Mouse (Mus musculus) cerebellum, adult 11-12 months (tissue): ENCODE data around the gene H2-T24.
A peak's percentile ranks its signal among the peaks of the same experiment; 100 is the strongest.
"Not testable (repeated sequence)": the region's sequence is repeated elsewhere in the genome, so short reads cannot be mapped to it uniquely, and the experiment has no call there.

Experiments
- DNase-seq: peaks from one replicate; pipeline ENCODE4 v3.0.0; 2022

The H2-T24 gene

GRCm38 (mm10) chr17:36023710-36024654 is 3.6 kb upstream of the H2-T24 start:
- no peak for DNase-seq

DNA sequence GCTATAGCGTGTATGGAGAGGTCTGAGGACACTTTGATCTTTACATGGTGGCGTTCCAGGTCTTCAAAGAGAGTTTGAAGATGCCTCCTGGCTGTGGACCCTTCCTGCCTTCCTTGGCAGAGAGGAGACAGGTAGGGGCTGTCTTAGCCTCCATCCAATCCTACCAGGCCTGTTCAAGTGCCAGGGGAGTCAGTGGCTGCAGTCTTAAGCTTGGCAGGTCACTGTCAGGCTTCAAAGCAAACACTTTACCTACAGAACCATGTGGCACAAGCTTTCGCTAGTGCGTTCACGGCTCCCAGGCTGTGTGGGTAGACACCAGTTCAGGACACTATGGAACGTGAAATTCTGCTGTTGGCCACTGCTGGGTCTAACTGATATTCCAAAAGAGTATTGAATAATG is 2.6 kb upstream of the H2-T24 start:
- DNase-seq: no peak

DNA sequence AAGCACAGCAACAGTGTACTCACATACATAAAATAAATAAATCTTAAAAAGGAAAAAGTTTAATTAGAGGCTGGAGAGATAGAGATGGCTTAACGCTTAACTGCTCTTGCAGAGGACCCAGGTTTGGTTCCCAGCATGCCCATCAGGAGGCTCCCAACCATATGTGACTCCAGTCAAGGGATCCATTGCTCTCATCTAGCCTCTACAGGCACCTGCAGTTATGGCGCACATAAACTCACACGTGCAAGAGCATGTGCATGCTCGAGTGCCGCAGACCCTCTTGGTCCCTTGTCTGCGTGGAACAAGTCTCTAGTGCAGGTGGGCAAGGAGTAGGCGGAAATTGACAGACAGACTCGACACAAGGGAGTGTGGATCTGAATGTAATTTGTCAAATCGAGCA is 1.7 kb upstream of the H2-T24 start:
- DNase-seq: no peak

- no peak for DNase-seq
Measured at GRCm38 (mm10) chr17:36021309-36021708, 949 bp upstream of the H2-T24 start.

- DNase-seq: no peak
Measured at GRCm38 (mm10) chr17:36019519-36019918, 841 bp downstream of the H2-T24 start.

- DNase-seq: no peak
Measured at GRCm38 (mm10) chr17:36018979-36019378, 1.4 kb downstream of the H2-T24 start.

- DNase-seq: no peak
Measured at GRCm38 (mm10) chr17:36017046-36017445, 3.3 kb downstream of the H2-T24 start.

DNA sequence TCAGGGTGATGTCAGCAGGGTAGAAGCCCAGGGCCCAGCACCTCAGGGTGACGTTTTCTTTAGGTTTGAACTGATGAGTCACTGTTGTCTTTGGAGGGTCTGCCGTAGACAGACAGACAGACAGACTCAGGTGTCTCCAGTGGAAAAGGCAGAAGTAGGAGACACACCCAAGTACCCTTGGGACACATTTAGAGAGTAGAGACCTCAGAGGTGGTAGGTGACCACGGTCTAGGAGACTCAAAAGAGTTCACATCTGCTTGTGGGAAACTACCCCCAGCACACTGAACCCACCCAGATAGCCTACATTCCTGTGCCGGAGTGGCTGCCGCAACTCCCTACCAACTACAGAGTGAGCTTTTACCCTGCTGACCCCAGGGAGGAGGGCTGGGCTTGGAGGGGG is 5.4 kb downstream of the H2-T24 start:
- DNase-seq: no peak

DNA sequence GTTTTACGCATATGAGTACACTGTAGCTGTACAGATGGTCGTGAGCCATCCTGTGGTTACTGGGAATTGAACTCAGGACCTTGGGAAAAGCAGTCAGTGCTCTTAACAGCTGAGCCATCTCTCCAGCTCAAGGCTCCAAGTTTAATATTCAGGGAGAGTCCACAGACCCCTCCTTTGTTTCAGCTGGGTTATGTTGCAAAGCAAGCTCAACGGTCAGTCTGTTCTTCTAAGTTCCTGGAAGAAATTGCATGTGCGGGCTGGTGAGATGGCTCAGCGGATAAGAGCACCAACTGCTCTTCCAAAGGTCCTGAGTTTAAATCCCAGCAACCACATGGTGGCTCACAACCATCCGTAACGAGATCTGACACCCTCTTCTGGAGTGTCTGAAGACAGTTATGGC is 16.0 kb downstream of the H2-T24 start:
- DNase-seq: not testable (repeated sequence)

GRCm38 (mm10) chr17:36003331-36003730 is 17.0 kb downstream of the H2-T24 start:
- no peak for DNase-seq

DNA sequence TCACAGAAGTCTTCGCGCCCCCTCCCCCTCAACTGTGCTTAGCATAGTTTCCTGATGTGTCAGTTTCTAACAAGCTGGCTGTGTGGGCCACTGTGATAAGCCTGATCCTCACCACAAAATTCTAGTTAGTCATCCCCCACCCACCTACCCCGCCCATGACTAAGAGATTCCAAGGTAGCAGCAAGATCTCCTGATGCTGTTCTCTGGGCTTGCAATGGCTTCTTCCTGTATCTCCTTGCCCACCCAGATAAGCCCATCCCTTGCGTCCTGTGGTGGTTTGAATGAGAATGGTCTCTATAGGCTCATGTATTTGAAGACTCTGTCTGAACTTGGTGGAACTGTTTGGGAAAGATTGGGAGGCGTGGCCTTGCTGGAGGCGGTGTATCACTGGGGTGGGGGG is 18.4 kb downstream of the H2-T24 start:
- no peak for DNase-seq

DNA sequence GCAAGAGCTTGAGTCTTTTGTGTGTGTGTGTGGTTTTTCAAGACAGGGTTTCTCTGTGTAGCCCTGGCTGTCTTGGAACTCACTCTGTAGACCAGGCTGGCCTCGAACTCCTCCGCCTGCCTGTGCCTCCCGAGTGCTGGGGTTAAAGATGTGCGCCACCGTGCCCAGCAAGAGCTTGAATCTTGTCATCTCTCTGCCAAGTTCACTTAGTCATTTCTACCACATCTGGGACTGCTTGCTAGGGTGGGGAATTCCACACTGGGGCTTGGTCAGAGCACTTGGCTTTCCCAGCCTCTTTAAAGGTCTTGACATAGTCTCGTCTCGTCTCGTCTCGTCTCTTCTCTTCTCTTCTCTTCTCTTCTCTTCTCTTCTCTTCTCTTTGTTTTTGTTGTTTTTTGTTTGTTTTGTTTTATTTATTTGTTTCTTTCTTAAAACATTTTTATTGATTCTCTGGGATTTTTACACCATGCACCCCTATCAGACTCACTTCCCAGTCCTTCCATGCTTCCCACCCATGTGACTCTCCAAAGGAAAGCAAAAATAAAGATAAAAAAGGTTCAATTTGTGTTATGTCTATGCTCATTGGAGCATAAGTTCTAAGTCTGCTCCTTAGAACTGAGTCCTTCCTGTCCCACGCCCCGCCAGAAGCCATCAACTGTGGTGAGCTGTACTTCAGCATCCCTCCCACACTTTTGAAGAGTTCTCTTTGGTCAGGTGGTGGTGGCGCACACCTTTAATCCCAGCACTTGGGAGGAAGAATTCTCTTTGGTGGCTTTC is 19.1 kb downstream of the H2-T24 start:
- no peak for DNase-seq

DNA sequence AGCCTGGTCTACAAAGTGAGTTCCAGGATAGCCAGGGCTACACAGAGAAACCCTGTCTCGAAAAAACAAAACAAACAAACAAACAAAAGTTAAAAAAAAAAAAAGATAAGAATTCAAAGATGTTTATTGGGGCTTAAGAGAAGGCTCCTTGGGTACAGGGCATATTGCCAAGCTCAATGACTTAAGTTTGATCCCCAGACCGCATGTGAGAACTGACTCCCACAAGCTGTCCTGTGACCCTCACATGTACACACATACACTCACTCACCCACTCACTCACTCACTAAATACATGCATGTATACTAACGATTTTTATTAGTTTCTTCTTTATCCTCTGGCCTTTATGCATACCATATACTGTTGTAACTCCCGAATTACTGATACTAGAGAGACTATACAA is 20.0 kb downstream of the H2-T24 start:
- DNase-seq: no peak

DNA sequence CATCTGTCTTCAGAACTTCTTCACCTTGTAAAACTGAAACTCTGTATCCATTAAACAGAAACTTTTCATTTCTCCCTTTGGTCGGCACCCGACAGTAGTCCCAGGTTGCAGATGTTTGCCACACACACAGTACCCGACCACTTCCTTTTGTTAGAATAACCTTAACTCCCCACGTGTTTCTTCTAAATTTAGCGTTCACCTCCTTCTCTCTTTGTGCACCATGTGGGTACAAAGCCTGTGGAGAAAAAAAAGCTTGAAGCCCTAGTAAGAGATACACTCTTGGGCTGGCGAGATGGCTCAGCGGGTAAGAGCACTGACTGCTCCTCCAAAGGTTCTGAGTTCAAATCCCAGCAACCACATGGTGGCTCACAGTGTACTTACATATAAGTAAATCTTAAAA is 21.0 kb downstream of the H2-T24 start:
- no peak for DNase-seq

DNA sequence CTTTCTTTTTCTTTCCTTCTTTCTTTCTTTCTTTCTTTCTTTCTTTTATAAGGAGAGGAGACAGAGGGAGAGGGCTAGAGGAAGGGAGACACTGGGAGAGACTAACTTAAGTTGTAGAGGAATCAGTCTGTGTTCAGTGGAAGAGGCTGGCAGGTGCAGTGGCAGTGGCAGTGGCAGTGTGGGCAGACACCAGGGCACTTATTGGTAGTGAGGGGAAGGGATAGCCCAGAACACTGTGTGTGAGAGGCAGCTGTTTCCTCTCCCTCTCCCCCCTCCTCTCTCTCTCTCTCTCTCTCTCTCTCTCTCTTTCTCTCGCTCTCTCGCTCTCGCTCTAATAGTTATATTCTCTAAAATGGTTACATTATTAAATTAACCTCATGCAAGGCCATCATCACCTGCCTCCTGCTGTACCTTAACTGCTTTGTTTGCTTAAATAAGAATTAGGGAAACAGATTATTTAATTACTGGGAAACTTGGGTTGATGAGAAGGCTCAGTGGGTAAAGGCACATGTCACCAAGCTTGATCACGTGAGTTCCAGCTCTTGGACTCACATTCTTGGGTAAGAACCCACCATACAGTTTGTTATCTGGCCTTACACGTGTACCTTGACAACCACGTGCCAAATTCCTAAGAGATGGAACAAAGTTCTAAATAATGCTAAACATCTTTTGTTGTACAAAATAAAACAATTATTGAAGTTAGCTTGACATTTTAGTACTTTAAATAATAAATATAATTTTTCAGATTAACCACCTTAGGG is 21.6 kb downstream of the H2-T24 start:
- no peak for DNase-seq

- no peak for DNase-seq
Measured at GRCm38 (mm10) chr17:35997713-35998510, 22.4 kb downstream of the H2-T24 start.

GRCm38 (mm10) chr17:35996949-35997348 is 23.4 kb downstream of the H2-T24 start:
- DNase-seq: peak; percentile 92

- DNase-seq: no peak
Measured at GRCm38 (mm10) chr17:35994879-35995240, 25.5 kb downstream of the H2-T24 start.

- peak; percentile 82 for DNase-seq
Measured at GRCm38 (mm10) chr17:35994175-35994878, 26.0 kb downstream of the H2-T24 start.

DNA sequence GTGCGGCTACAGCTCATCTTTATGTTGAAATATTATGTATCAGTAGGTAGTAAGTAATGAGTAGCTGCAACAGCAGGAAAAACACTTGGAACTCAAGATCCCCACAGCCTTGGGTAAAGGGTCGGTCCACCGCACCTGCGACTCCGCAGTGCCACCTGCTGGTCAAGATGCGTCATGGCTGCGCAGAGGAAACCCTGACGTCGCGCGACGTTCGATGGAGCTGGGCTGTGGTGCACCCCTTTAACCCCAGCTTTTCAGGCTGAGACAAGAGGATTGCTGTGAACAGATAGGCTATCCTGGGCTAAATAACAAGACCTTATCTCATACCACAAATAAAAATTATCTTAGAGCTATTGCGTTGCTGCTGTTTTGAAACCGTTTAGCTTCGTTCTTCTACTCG is 26.7 kb downstream of the H2-T24 start:
- DNase-seq: peak; percentile 73

DNA sequence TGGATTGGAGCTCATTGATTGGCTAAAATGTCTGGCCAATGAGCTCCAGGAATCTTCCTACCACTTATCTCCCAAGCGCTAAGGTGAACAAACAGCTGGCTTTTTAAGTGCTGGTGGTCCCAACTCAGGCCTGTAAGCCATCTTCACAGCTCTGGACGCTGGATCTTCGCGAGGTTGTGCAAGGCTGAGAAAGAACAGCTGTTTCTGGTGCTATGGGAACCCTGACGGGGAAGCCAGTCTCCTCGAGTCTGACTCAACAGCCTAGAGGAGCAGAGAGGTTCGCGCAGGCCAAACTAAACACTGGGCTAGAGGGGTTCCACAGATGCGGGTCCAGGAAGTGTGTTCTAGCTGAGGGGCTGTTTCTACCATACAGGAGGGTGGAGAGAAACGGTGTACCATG is 28.6 kb downstream of the H2-T24 start:
- peak; percentile 21 for DNase-seq

DNA sequence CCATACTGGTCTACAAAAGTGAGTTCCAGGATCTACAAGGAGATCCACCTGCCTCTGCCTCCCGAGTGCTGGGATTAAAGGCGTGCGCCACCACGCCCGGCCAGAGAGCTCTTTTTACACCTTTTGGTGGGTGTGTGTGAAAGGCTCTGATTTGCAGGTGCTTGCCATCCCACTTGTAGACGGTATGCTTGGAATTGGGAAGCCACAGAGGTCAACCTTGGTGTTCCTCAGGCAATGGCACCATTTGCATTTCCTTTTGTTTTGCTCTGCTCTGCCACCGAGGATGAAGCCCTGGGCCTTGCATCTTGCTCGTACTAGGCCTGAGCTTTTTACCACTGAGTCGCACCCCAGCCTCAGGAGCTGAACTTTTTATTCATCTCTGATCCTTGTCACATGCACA is 38.6 kb downstream of the H2-T24 start:
- DNase-seq: no peak
